Mouse (Mus musculus) bone marrow, adult 2 months (tissue): ENCODE measurements around the gene Cpt1a.

Source experiments
- CTCF ChIP-seq: fragments of 200-500 bp; IDR thresholded peaks from 2 replicates; pipeline ENCODE4 v1.5.1; 2011; ENCODE audit warnings: low read length, control low read depth; ENCODE audit not compliant: control insufficient read depth, insufficient read depth
- POLR2A ChIP-seq: fragments of 200-500 bp; IDR thresholded peaks from 2 replicates; pipeline ENCODE4 v1.6.1; 2011; ENCODE audit warnings: low read depth, mild to moderate bottlenecking, control low read depth, low read length, borderline replicate concordance; ENCODE audit not compliant: control insufficient read depth

GRCm38 (mm10) chr19:3282572-3283467 lies 39.3 kb upstream of the Cpt1a start, which contains the start of the genes Mrpl21 and Ighmbp2:
- TF ChIP-seq POLR2A (peak; percentile 84), CTCF (no peak)
